Mouse (Mus musculus) stomach, embryonic 16.5 days (tissue): ENCODE measurements at regions not wholly inside any gene's neighbourhood (a gene's known extent, or its start where the extent isn't known, plus 50 kb on each side); places are given as distances from the start of the nearest gene placed in this dataset.

Experiments
- ATAC-seq: fragments of 200-750 bp; cut with Nextera tagmentation; 2 replicates; pipeline ENCODE4 v1.8.0; 2017; ENCODE audit warnings: moderate number of reproducible peaks, moderate TSS enrichment; ENCODE audit not compliant: insufficient read depth, low FRiP score
- H3K27ac ChIP-seq: fragments of 300-500 bp; sonication (generic); 2 replicates; pipeline ENCODE4 v1.5.1; 2014; ENCODE audit warnings: low read length
- H3K27me3 ChIP-seq: fragments of 300-500 bp; sonication (generic); 2 replicates; pipeline ENCODE4 v1.6.1; 2014; ENCODE audit warnings: low read length, control low read depth, mixed read lengths; ENCODE audit not compliant: control insufficient read depth, insufficient read depth
- H3K36me3 ChIP-seq: fragments of 300-500 bp; sonication (generic); 2 replicates; pipeline ENCODE4 v1.6.1; 2014; ENCODE audit warnings: low read length; ENCODE audit not compliant: control insufficient read depth, insufficient read depth
- H3K4me1 ChIP-seq: fragments of 300-500 bp; sonication (generic); 2 replicates; pipeline ENCODE4 v1.6.1; 2014; ENCODE audit warnings: low read length, control low read depth, mixed read lengths; ENCODE audit not compliant: control insufficient read depth, insufficient read depth
- H3K4me2 ChIP-seq: fragments of 300-500 bp; sonication (generic); 2 replicates; pipeline ENCODE4 v1.6.1; 2014; ENCODE audit warnings: low read depth, low read length, mixed read lengths
- H3K4me3 ChIP-seq: fragments of 300-500 bp; sonication (generic); replicated peaks from 2 replicates; pipeline ENCODE4 v1.5.1; 2014; ENCODE audit warnings: mild to moderate bottlenecking, low read length
- H3K9ac ChIP-seq: fragments of 300-500 bp; sonication (generic); 2 replicates; pipeline ENCODE4 v1.6.1; 2014; ENCODE audit warnings: low read length
- H3K9me3 ChIP-seq: fragments of 300-500 bp; sonication (generic); replicated peaks from 2 replicates; pipeline ENCODE4 v1.6.1; 2016; ENCODE audit warnings: low read length, control low read depth; ENCODE audit not compliant: control insufficient read depth
- WGBS: fragments of 180-500 bp; shearing (Covaris S2); extraction: QIAGEN DNeasy Blood & Tissue Kit; methylation state at CpG from one replicate; pipeline ENCODE4 v1.1.7; 2014; 5-methylcytosine and 5-hydroxymethylcytosine counted together

- H3K9ac ChIP-seq, result no peak overlapping the region
- H3K4me2 ChIP-seq, result no peak overlapping the region
- H3K4me1 ChIP-seq, result no peaks in the 10 kb centered on the region
- no peaks in the 10 kb centered on the region for H3K27me3 ChIP-seq
- no peak overlapping the region for H3K4me3 ChIP-seq
- no peaks in the 10 kb centered on the region for H3K36me3 ChIP-seq
- no peak overlapping the region for H3K27ac ChIP-seq
- WGBS, result 0% methylated on average over 1 of the region's 1 CpGs
- no peak for ATAC-seq
- no peaks in the 10 kb centered on the region for H3K9me3 ChIP-seq
These were observed 318.4 kb upstream of the Slc7a11 start for GRCm38 (mm10) chr3:50761766-50762165.

- Histone ChIP-seq H3K27me3 (no peaks in the 10 kb centered on the region), H3K9ac (no peak overlapping the region), H3K27ac (no peak overlapping the region), H3K4me1 (no peaks in the 10 kb centered on the region), H3K4me3 (no peak overlapping the region), H3K36me3 (no peaks in the 10 kb centered on the region), H3K9me3 (no peaks in the 10 kb centered on the region), H3K4me2 (no peak overlapping the region)
- ATAC-seq, result no peak
- 79% methylated on average over 1 of the region's 1 CpGs for WGBS
These were observed 314.7 kb upstream of the Slc7a11 start for GRCm38 (mm10) chr3:50758106-50758505.

GRCm38 (mm10) chr3:50737173-50737572, 293.8 kb upstream of the Slc7a11 start:
- Histone ChIP-seq H3K9me3 (no peaks in the 10 kb centered on the region), H3K27me3 (no peaks in the 10 kb centered on the region), H3K4me2 (no peak overlapping the region), H3K4me3 (no peak overlapping the region), H3K27ac (no peak overlapping the region), H3K36me3 (no peaks in the 10 kb centered on the region), H3K4me1 (no peaks in the 10 kb centered on the region), H3K9ac (no peak overlapping the region)
- ATAC-seq, result no peak
- 62% methylated on average over 1 of the region's 1 CpGs for WGBS

- WGBS, result 76% methylated on average over 5 of the region's 5 CpGs
- ATAC-seq, result no peak
- H3K9me3 ChIP-seq, result no peaks in the 10 kb centered on the region
- H3K27me3 ChIP-seq, result no peaks in the 10 kb centered on the region
- no peak overlapping the region for H3K9ac ChIP-seq
- no peak overlapping the region for H3K4me3 ChIP-seq
- H3K4me2 ChIP-seq, result no peak overlapping the region
- H3K36me3 ChIP-seq, result no peaks in the 10 kb centered on the region
- no peaks in the 10 kb centered on the region for H3K4me1 ChIP-seq
- H3K27ac ChIP-seq, result no peak overlapping the region
These were observed 275.6 kb upstream of the Slc7a11 start for GRCm38 (mm10) chr3:50719035-50719434.

- Histone ChIP-seq H3K4me1 (no peaks in the 10 kb centered on the region), H3K27me3 (no peaks in the 10 kb centered on the region), H3K9me3 (no peaks in the 10 kb centered on the region), H3K36me3 (no peaks in the 10 kb centered on the region), H3K4me2 (no peak overlapping the region), H3K27ac (no peak overlapping the region), H3K4me3 (no peak overlapping the region), H3K9ac (no peak overlapping the region)
- no peak for ATAC-seq
- WGBS, result 89% methylated on average over 6 of the region's 6 CpGs
These were observed 270.0 kb upstream of the Slc7a11 start for GRCm38 (mm10) chr3:50713463-50713862.

- Histone ChIP-seq H3K36me3 (no peaks in the 10 kb centered on the region), H3K9me3 (no peaks in the 10 kb centered on the region), H3K4me3 (no peak overlapping the region), H3K27me3 (no peaks in the 10 kb centered on the region), H3K27ac (no peak overlapping the region), H3K9ac (no peak overlapping the region), H3K4me2 (no peak overlapping the region), H3K4me1 (no peaks in the 10 kb centered on the region)
- no peak for ATAC-seq
- 33% methylated on average over 12 of the region's 12 CpGs for WGBS
These were observed 266.1 kb upstream of the Slc7a11 start for GRCm38 (mm10) chr3:50709415-50709989.

- no peak overlapping the region for H3K27ac ChIP-seq
- H3K36me3 ChIP-seq, result no peaks in the 10 kb centered on the region
- WGBS, result 57% methylated on average over 2 of the region's 2 CpGs
- H3K4me2 ChIP-seq, result no peak overlapping the region
- no peak overlapping the region for H3K9ac ChIP-seq
- no peak overlapping the region for H3K4me3 ChIP-seq
- H3K4me1 ChIP-seq, result no peaks in the 10 kb centered on the region
- ATAC-seq, result no peak
- no peaks in the 10 kb centered on the region for H3K27me3 ChIP-seq
- no peaks in the 10 kb centered on the region for H3K9me3 ChIP-seq
These were observed 263.3 kb upstream of the Slc7a11 start for GRCm38 (mm10) chr3:50706707-50707106.

GRCm38 (mm10) chr3:50694904-50695680, 251.7 kb upstream of the Slc7a11 start:
- no peak for ATAC-seq
- peak overlapping the region; percentile 17; the same call in 1 of the 2 replicates for H3K4me2 ChIP-seq
- WGBS, result 55% methylated on average over 15 of the region's 15 CpGs
- no peaks in the 10 kb centered on the region for H3K36me3 ChIP-seq
- no peak overlapping the region for H3K9ac ChIP-seq
- no peak overlapping the region for H3K4me3 ChIP-seq
- peaks cover 3% of the 10 kb centered on the region; the same call in 1 of the 2 replicates for H3K4me1 ChIP-seq
- no peaks in the 10 kb centered on the region for H3K27me3 ChIP-seq
- peak overlapping the region; percentile 2; the same call in 1 of the 2 replicates for H3K27ac ChIP-seq
- no peaks in the 10 kb centered on the region for H3K9me3 ChIP-seq

GRCm38 (mm10) chr3:50694497-50694896, 251.1 kb upstream of the Slc7a11 start:
- Histone ChIP-seq H3K36me3 (no peaks in the 10 kb centered on the region), H3K27ac (0 out of 2 replicates have a peak overlapping the region, but pooled peaks have one; percentile 2), H3K27me3 (no peaks in the 10 kb centered on the region), H3K9me3 (no peaks in the 10 kb centered on the region), H3K4me1 (peaks cover 3% of the 10 kb centered on the region; the same call in 1 of the 2 replicates), H3K9ac (no peak overlapping the region), H3K4me3 (no peak overlapping the region), H3K4me2 (peak overlapping the region; percentile 17; the same call in 1 of the 2 replicates)
- WGBS, result 39% methylated on average over 8 of the region's 8 CpGs
- no peak for ATAC-seq
